Comparison of ENCODE assay signal across 8 mouse cellular contexts in the genomic region with DNA sequence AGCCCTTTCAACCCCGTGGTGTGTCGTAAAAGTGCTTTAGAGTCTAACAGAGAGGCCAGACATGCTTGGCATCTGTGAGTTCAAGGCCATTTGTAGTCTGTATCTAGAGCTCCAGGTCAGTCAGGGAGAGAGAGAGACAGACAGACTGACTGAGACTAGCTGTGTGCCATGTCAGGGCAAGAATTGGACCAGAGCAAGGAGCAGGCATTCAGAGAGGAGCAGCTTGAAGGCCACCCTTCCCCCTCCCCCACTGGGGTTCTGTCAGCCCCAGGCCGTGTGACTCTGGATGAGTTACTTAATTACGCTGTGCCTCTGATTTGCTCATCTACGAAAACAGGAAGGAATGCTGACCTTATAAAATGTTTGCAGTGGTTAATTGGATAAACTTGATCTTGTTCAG. TPM values are rescaled to one million over a fixed set of nuclear protein-coding genes. Genes with fewer than 3 reads are reported as not detected.
DNase-seq lines count a peak whose midpoint lies in the region; ATAC-seq and TF ChIP-seq lines count a peak whose summit lies in the region.
"Had no signal": no experiment of that assay in that cellular context is flagged by ENCODE, and none has a peak within 500 bp of the region (broad histone marks: within the 10 kb centered on the region; RNA-seq: fewer than 3 reads in every experiment).

No protein-coding gene starts in this region.

- intact Hi-C loops in left cerebral cortex, postnatal 4 days (cut with DNase I), result no loop called here
- intact Hi-C loops in left cerebral cortex, postnatal 36 days (cut with DNase I), result no loop called here

- TF ChIP-seq POLR2A in cortical plate, adult 2 months (IDR thresholded peaks at IDR 0.05; ENCODE audit: extremely low read depth, insufficient read depth, low read length), result no peak

- no peak overlapping the region for H3K4me2 ChIP-seq in hindbrain, postnatal 0 days (ENCODE audit: low read depth, low read length)
- no peak overlapping the region for H3K4me2 ChIP-seq in neural tube, embryonic 15.5 days
- H3K4me2 ChIP-seq: liver, embryonic 13.5 days had no signal

- TF ChIP-seq CTCF in cortical plate, adult 2 months (IDR thresholded peaks at IDR 0.05; ENCODE audit: extremely low read depth, insufficient read depth, low read length), result no peak
- TF ChIP-seq CTCF in hindbrain, postnatal 0 days (IDR thresholded peaks at IDR 0.05; ENCODE audit: low read depth), result no peak

- H3K27me3 ChIP-seq in hindbrain, postnatal 0 days (ENCODE audit: insufficient read depth, low read length), result no peaks in the 10 kb centered on the region
- no peaks in the 10 kb centered on the region for H3K27me3 ChIP-seq in neural tube, embryonic 15.5 days (replicated peaks)
- H3K27me3 ChIP-seq: liver, embryonic 13.5 days had no signal

- no peak overlapping the region for H3K9ac ChIP-seq in hindbrain, postnatal 0 days (replicated peaks; ENCODE audit: low read length)
- H3K9ac ChIP-seq in neural tube, embryonic 15.5 days (replicated peaks), result no peak overlapping the region
- H3K9ac ChIP-seq: liver, embryonic 13.5 days had no signal

- no peaks in the 10 kb centered on the region for H3K9me3 ChIP-seq in hindbrain, postnatal 0 days (ENCODE audit: low read length)
- no peaks in the 10 kb centered on the region for H3K9me3 ChIP-seq in neural tube, embryonic 15.5 days (replicated peaks)
- H3K9me3 ChIP-seq: liver, embryonic 13.5 days had no signal

- peak overlapping the region; percentile 10; the same call in 1 of the 2 replicates for H3K27ac ChIP-seq in cortical plate, adult 2 months (ENCODE audit: insufficient read depth, low read length)
- H3K27ac ChIP-seq in hindbrain, postnatal 0 days, result peak overlapping the region; percentile 64
- H3K27ac ChIP-seq in neural tube, embryonic 15.5 days (replicated peaks), result peak overlapping the region; percentile 63
- H3K27ac ChIP-seq: liver, embryonic 13.5 days had no signal

- H3K4me1 ChIP-seq in cortical plate, adult 2 months (ENCODE audit: control insufficient read depth, insufficient read depth, low read length), result peaks cover 25% of the 10 kb centered on the region
- H3K4me1 ChIP-seq in hindbrain, postnatal 0 days (ENCODE audit: insufficient read depth, low read length), result peaks cover 32% of the 10 kb centered on the region; the same call in 1 of the 2 replicates
- peaks cover 38% of the 10 kb centered on the region for H3K4me1 ChIP-seq in neural tube, embryonic 15.5 days

- no peak overlapping the region for H3K4me3 ChIP-seq in cortical plate, adult 2 months (ENCODE audit: insufficient read depth, low read length)
- no peak overlapping the region for H3K4me3 ChIP-seq in hindbrain, postnatal 0 days (ENCODE audit: low read length)
- H3K4me3 ChIP-seq in neural tube, embryonic 15.5 days (replicated peaks), result no peak overlapping the region
- H3K4me3 ChIP-seq: liver, embryonic 13.5 days had no signal

- DNase-seq in left cerebral cortex, postnatal 4 days, result peak; percentile 53
- DNase-seq in left cerebral cortex, postnatal 36 days (ENCODE audit: low spot score in 2 of 2), result no peak
- DNase-seq in hindbrain, postnatal 0 days (ENCODE audit: low spot score), result no peak
- no peak for DNase-seq in yolk sac, embryonic 10.5 days (ENCODE audit: low spot score)
- DNase-seq in ovary, postnatal 10 days (ENCODE audit: low spot score), result no peak
- DNase-seq: liver, embryonic 13.5 days had no signal

- WGBS in hindbrain, postnatal 0 days, result 46% methylated on average over 5 of the region's 5 CpGs
- WGBS in neural tube, embryonic 15.5 days, result 17% methylated on average over 5 of the region's 5 CpGs

- no peaks in the 10 kb centered on the region for H3K36me3 ChIP-seq in hindbrain, postnatal 0 days (ENCODE audit: insufficient read depth, low read length)
- H3K36me3 ChIP-seq in neural tube, embryonic 15.5 days, result no peaks in the 10 kb centered on the region
- H3K36me3 ChIP-seq: liver, embryonic 13.5 days had no signal

- no peak for ATAC-seq in hindbrain, postnatal 0 days
- ATAC-seq in neural tube, embryonic 15.5 days (ENCODE audit: low FRiP score), result no peak

RNA-seq across cellular contexts. Expression of a gene that starts 26.0 kb away (rescaled TPM):
- 10 to 100 TPM; 43.1 to 46.6 TPM for total RNA-seq in left cerebral cortex, postnatal 4 days (2021)
- 10 to 100 TPM; 56.1 to 60.8 TPM for total RNA-seq in left cerebral cortex, postnatal 36 days (2021)
- 100 and 103 TPM in 2 replicates for polyA plus RNA-seq in cortical plate, adult 2 months (2012; rRNA removed)
- 15.0 and 17.0 TPM in 2 replicates for total RNA-seq in hindbrain, postnatal 0 days (2014; rRNA removed)
- polyA plus RNA-seq in hindbrain, postnatal 0 days (2015; fragmentation: Nextera tagmentation; extraction: Ambion mirVana), result 108 and 113 TPM in 2 replicates
- polyA plus RNA-seq in neural tube, embryonic 15.5 days (2015; fragmentation: Nextera tagmentation; extraction: Ambion mirVana), result 96.3 and 112 TPM in 2 replicates

RNA-seq across cellular contexts. Expression of a gene that starts 28.3 kb away (rescaled TPM):
- total RNA-seq in left cerebral cortex, postnatal 4 days (2021), result 10 to 100 TPM; 13.0 to 14.6 TPM
- 10 to 100 TPM in 1 of 2 experiments, 1 to 10 TPM in 1; 7.8 to 13.5 TPM for total RNA-seq in left cerebral cortex, postnatal 36 days (2021)
- 10.0 and 10.7 TPM in 2 replicates for polyA plus RNA-seq in cortical plate, adult 2 months (2012; rRNA removed)
- 9.0 and 11.5 TPM in 2 replicates for total RNA-seq in hindbrain, postnatal 0 days (2014; rRNA removed)
- 1.8 and 1.9 TPM in 2 replicates for polyA plus RNA-seq in hindbrain, postnatal 0 days (2015; fragmentation: Nextera tagmentation; extraction: Ambion mirVana)
- 3.1 and 5.9 TPM in 2 replicates for polyA plus RNA-seq in neural tube, embryonic 15.5 days (2015; fragmentation: Nextera tagmentation; extraction: Ambion mirVana)

RNA-seq across cellular contexts. Expression of a gene that starts 58.0 kb away (rescaled TPM):
- total RNA-seq in left cerebral cortex, postnatal 4 days (2021), result 1 to 10 TPM; 5.9 to 8.6 TPM
- 1 to 10 TPM; 2.2 TPM for total RNA-seq in left cerebral cortex, postnatal 36 days (2021)
- polyA plus RNA-seq in cortical plate, adult 2 months (2012; rRNA removed), result 2.5 and 3.7 TPM in 2 replicates
- total RNA-seq in hindbrain, postnatal 0 days (2014; rRNA removed), result 23.1 and 30.6 TPM in 2 replicates
- 18.7 and 19.3 TPM in 2 replicates for polyA plus RNA-seq in hindbrain, postnatal 0 days (2015; fragmentation: Nextera tagmentation; extraction: Ambion mirVana)
- polyA plus RNA-seq in neural tube, embryonic 15.5 days (2015; fragmentation: Nextera tagmentation; extraction: Ambion mirVana), result 24.9 and 26.0 TPM in 2 replicates

RNA-seq across cellular contexts. Expression of a gene that starts 59.4 kb away (rescaled TPM):
- total RNA-seq in left cerebral cortex, postnatal 4 days (2021), result 1 to 10 TPM in 1 of 2 experiments, under 1 TPM in 1; 0.87 to 1.1 TPM
- under 1 TPM in 1 of 2 experiments, not detected in 1; 0.59 TPM for total RNA-seq in left cerebral cortex, postnatal 36 days (2021)
- polyA plus RNA-seq in cortical plate, adult 2 months (2012; rRNA removed), result 0.13 and 0.30 TPM in 2 replicates
- 0.72 TPM in 1 of 2 replicates, not detected in the other for total RNA-seq in hindbrain, postnatal 0 days (2014; rRNA removed)
- 0.65 and 0.89 TPM in 2 replicates for polyA plus RNA-seq in hindbrain, postnatal 0 days (2015; fragmentation: Nextera tagmentation; extraction: Ambion mirVana)
- polyA plus RNA-seq in neural tube, embryonic 15.5 days (2015; fragmentation: Nextera tagmentation; extraction: Ambion mirVana), result 1.9 and 4.1 TPM in 2 replicates

Comparison
In these comparisons a context has a peak if more than half of its experiments do, and no peak if none do; other contexts are left out.
1. H3K27ac ChIP-seq: peak in every context shown above with its lines; median percentile 64 in hindbrain, postnatal 0 days; 63 in neural tube, embryonic 15.5 days; 10 in cortical plate, adult 2 months.